In genomic region chr11:6443727-6444076, GRCm38 (mm10) we compare ENCODE assay signal across 8 mouse cellular contexts. TPM values are rescaled to one million over a fixed set of nuclear protein-coding genes. Genes with fewer than 3 reads are reported as not detected.
DNase-seq lines count a peak whose midpoint lies in the region; ATAC-seq and TF ChIP-seq lines count a peak whose summit lies in the region.

No protein-coding gene starts in this region.

- no peak for TF ChIP-seq CTCF in liver, postnatal 0 days (IDR thresholded peaks at IDR 0.05; ENCODE audit: low read depth)

- no peaks in the 10 kb centered on the region for H3K27me3 ChIP-seq in heart, embryonic 14.5 days (ENCODE audit: control insufficient read depth, insufficient read depth, low read length)
- no peaks in the 10 kb centered on the region for H3K27me3 ChIP-seq in forebrain, embryonic 15.5 days
- H3K27me3 ChIP-seq in liver, postnatal 0 days (ENCODE audit: insufficient read depth, low read length), result no peaks in the 10 kb centered on the region

- H3K4me3 ChIP-seq in heart, embryonic 14.5 days (ENCODE audit: control insufficient read depth in 1 of 2, insufficient read depth in 1 of 2, low read depth in 1 of 2, low read length in 2 of 2), result peak overlapping the region; percentile 75 to 92
- H3K4me3 ChIP-seq in ES-E14 (ENCODE audit: insufficient read depth in 1 of 2, low read depth in 1 of 2, low read length in 2 of 2, poor library complexity in 1 of 2, severe bottlenecking in 1 of 2), result peak overlapping the region; percentile 87 to 94
- H3K4me3 ChIP-seq in forebrain, embryonic 15.5 days, result peak overlapping the region; percentile 97
- peak overlapping the region; percentile 69 for H3K4me3 ChIP-seq in liver, postnatal 0 days (ENCODE audit: low read depth, low read length)

- H3K27ac ChIP-seq in heart, embryonic 14.5 days (replicated peaks in 1 of 2; ENCODE audit: control insufficient read depth in 1 of 2, insufficient read depth in 1 of 2, low read depth in 2 of 2, low read length in 2 of 2), result peak overlapping the region; percentile 86 to 89
- no peak overlapping the region for H3K27ac ChIP-seq in ES-E14 (ENCODE audit: insufficient read depth, low read depth, low read length, poor library complexity, severe bottlenecking)
- peak overlapping the region; percentile 96 for H3K27ac ChIP-seq in forebrain, embryonic 15.5 days (replicated peaks)
- H3K27ac ChIP-seq in liver, postnatal 0 days (ENCODE audit: low read depth), result peak overlapping the region; percentile 90

- no peak for TF ChIP-seq EP300 in liver, postnatal 0 days (IDR thresholded peaks at IDR 0.05; ENCODE audit: low read depth)

- no peak for DNase-seq in heart, postnatal 14 days
- DNase-seq in ES-E14 (ENCODE audit: low read depth, low spot score), result peak; percentile 16
- no peak for DNase-seq in liver, postnatal 0 days
- DNase-seq in adrenal gland, adult 2 months, result no peak
- DNase-seq in left cerebral cortex, adult 18-20 months (ENCODE audit: low spot score in 2 of 2), result no peak

- ATAC-seq in heart, embryonic 14.5 days (ENCODE audit: insufficient number of reproducible peaks, insufficient read depth, low FRiP score, low read depth), result no peak
- no peak for ATAC-seq in forebrain, embryonic 15.5 days (replicated peaks)
- no peak for ATAC-seq in liver, postnatal 0 days
- no peak for ATAC-seq in erythroid progenitor cell, adult 5-6 weeks (replicated peaks; ENCODE audit: low FRiP score, poor library complexity, severe bottlenecking)

- in situ Hi-C loops in ES-E14 (cut with MboI; ENCODE audit: low sequenced_read_pairs in 2 of 2, unreplicated experiment in 2 of 2), result no loop called here

- intact Hi-C loops in heart, postnatal 14 days (cut with DNase I), result no loop called here

- H3K4me1 ChIP-seq in heart, embryonic 14.5 days (ENCODE audit: control insufficient read depth in 2 of 2, insufficient read depth in 2 of 2, low read length in 2 of 2), result peaks cover 2 to 11% of the 10 kb centered on the region in 2 experiments; a peak in 2 of 4 replicates
- H3K4me1 ChIP-seq in ES-E14 (ENCODE audit: control insufficient read depth in 2 of 2, insufficient read depth in 2 of 2, low read length in 2 of 2, poor library complexity in 1 of 2), result peaks cover 0 to 6% of the 10 kb centered on the region in 2 experiments; a peak in 3 of 4 replicates
- peaks cover 17% of the 10 kb centered on the region for H3K4me1 ChIP-seq in forebrain, embryonic 15.5 days
- H3K4me1 ChIP-seq in liver, postnatal 0 days (ENCODE audit: insufficient read depth), result peaks cover 4% of the 10 kb centered on the region; the same call in 1 of the 2 replicates

- under 1% methylated on average over 10 of the region's 10 CpGs for WGBS in heart, embryonic 14.5 days
- whole genome bisulfite sequencing in forebrain, embryonic 15.5 days, result under 1% methylated on average over 10 of the region's 10 CpGs
- WGBS in liver, postnatal 0 days (ENCODE audit: insufficient replicate concordance), result under 1% methylated on average over 10 of the region's 10 CpGs

- H3K4me2 ChIP-seq in heart, embryonic 14.5 days (ENCODE audit: low read length), result peak overlapping the region; percentile 79
- H3K4me2 ChIP-seq in forebrain, embryonic 15.5 days (replicated peaks), result peak overlapping the region; percentile 62
- peak overlapping the region; percentile 82 for H3K4me2 ChIP-seq in liver, postnatal 0 days (ENCODE audit: low read depth, low read length)

- H3K36me3 ChIP-seq in heart, embryonic 14.5 days (ENCODE audit: control insufficient read depth, insufficient read depth, low read length), result peaks cover 9% of the 10 kb centered on the region
- H3K36me3 ChIP-seq in ES-E14 (ENCODE audit: control insufficient read depth, insufficient read depth, low read length, poor library complexity, severe bottlenecking), result 0 out of 2 replicates have a peak, but pooled peaks cover 2% of the 10 kb centered on the region
- H3K36me3 ChIP-seq in forebrain, embryonic 15.5 days, result peaks cover 4% of the 10 kb centered on the region; the same call in 1 of the 2 replicates
- peaks cover 15% of the 10 kb centered on the region for H3K36me3 ChIP-seq in liver, postnatal 0 days (replicated peaks; ENCODE audit: insufficient read depth, low read length)

- H3K9me3 ChIP-seq in heart, embryonic 14.5 days (ENCODE audit: control insufficient read depth, low read length), result no peaks in the 10 kb centered on the region
- no peaks in the 10 kb centered on the region for H3K9me3 ChIP-seq in ES-E14 (ENCODE audit: control insufficient read depth, insufficient read depth, low read depth, low read length)
- no peaks in the 10 kb centered on the region for H3K9me3 ChIP-seq in forebrain, embryonic 15.5 days
- no peaks in the 10 kb centered on the region for H3K9me3 ChIP-seq in liver, postnatal 0 days (ENCODE audit: low read length)

- H3K9ac ChIP-seq in heart, embryonic 14.5 days (ENCODE audit: low read length), result peak overlapping the region; percentile 86
- H3K9ac ChIP-seq in ES-E14 (ENCODE audit: insufficient read depth, low read depth, low read length, poor library complexity, severe bottlenecking), result peak overlapping the region; percentile 92
- peak overlapping the region; percentile 93 for H3K9ac ChIP-seq in forebrain, embryonic 15.5 days (replicated peaks)
- peak overlapping the region; percentile 87 for H3K9ac ChIP-seq in liver, postnatal 0 days (replicated peaks)

TF ChIP-seq in ES-E14, 5 proteins besides CTCF, POLR2A, EP300 and RAD21:
- TF ChIP-seq HCFC1 (IDR thresholded peaks at IDR 0.05; ENCODE audit: borderline replicate concordance, insufficient read depth, low read length) (no peak), CHD2 (IDR thresholded peaks at IDR 0.05; ENCODE audit: low read depth, low read length) (no peak), MAFK (IDR thresholded peaks at IDR 0.05; ENCODE audit: insufficient read depth, low read depth, low read length) (no peak), ZC3H11A (IDR thresholded peaks at IDR 0.05; ENCODE audit: borderline replicate concordance, low read depth, low read length) (no peak), ZNF384 (IDR thresholded peaks at IDR 0.05; ENCODE audit: low read depth, low read length) (no peak)
TF ChIP-seq in ES-E14: peak in this region for 0.

RNA-seq across cellular contexts. Expression of gene H2afv, which starts 0.5 kb away (rescaled TPM):
- polyA plus RNA-seq in heart, embryonic 14.5 days (2014; fragmentation: Nextera tagmentation; extraction: Ambion mirVana), result 377 and 424 TPM in 2 replicates
- 10 to 100 TPM; 57.1 to 59.4 TPM for total RNA-seq in heart, postnatal 14 days (2021)
- total RNA-seq in ES-E14 (2012; rRNA removed), result 192 and 294 TPM in 2 replicates
- 576 and 626 TPM in 2 replicates for polyA plus RNA-seq in forebrain, embryonic 15.5 days (2015; fragmentation: Nextera tagmentation; extraction: Ambion mirVana)
- 135 and 137 TPM in 2 replicates for polyA plus RNA-seq in liver, postnatal 0 days (2015; fragmentation: Nextera tagmentation; extraction: Ambion mirVana)
- total RNA-seq in adrenal gland, adult 2 months (2021), result 10 to 100 TPM; 39.2 to 86.1 TPM
- polyA plus RNA-seq in adrenal gland, adult 2 months (2012; rRNA removed), result 15.0 and 17.4 TPM in 2 replicates
- total RNA-seq in left cerebral cortex, adult 18-20 months (2021), result 10 to 100 TPM; 41.4 to 42.5 TPM
- total RNA-seq in erythroid progenitor cell, adult 5-6 weeks (2015; ENCODE audit: low replicate concordance), result 180 and 209 TPM in 2 replicates
- total RNA-seq in erythroid progenitor cell, adult 5-6 weeks (2017; ENCODE audit: low replicate concordance), result 100 and 160 TPM in 2 replicates

RNA-seq across cellular contexts. Expression of gene Ppia, which starts 28.5 kb away (rescaled TPM):
- 4,253 and 4,441 TPM in 2 replicates for polyA plus RNA-seq in heart, embryonic 14.5 days (2014; fragmentation: Nextera tagmentation; extraction: Ambion mirVana)
- 100 to 1,000 TPM; 500 to 603 TPM for total RNA-seq in heart, postnatal 14 days (2021)
- total RNA-seq in ES-E14 (2012; rRNA removed), result 4,715 and 6,168 TPM in 2 replicates
- polyA plus RNA-seq in forebrain, embryonic 15.5 days (2015; fragmentation: Nextera tagmentation; extraction: Ambion mirVana), result 3,682 and 3,685 TPM in 2 replicates
- 2,313 and 2,332 TPM in 2 replicates for polyA plus RNA-seq in liver, postnatal 0 days (2015; fragmentation: Nextera tagmentation; extraction: Ambion mirVana)
- 1,000 to 10,000 TPM; 1,264 to 1,797 TPM for total RNA-seq in adrenal gland, adult 2 months (2021)
- 237 and 265 TPM in 2 replicates for polyA plus RNA-seq in adrenal gland, adult 2 months (2012; rRNA removed)
- total RNA-seq in left cerebral cortex, adult 18-20 months (2021), result 1,000 to 10,000 TPM; 1,850 TPM
- 1,149 and 1,152 TPM in 2 replicates for total RNA-seq in erythroid progenitor cell, adult 5-6 weeks (2015; ENCODE audit: low replicate concordance)
- 288 and 328 TPM in 2 replicates for total RNA-seq in erythroid progenitor cell, adult 5-6 weeks (2017; ENCODE audit: low replicate concordance)

RNA-seq across cellular contexts. Expression of gene Purb, which starts 32.0 kb away (rescaled TPM):
- polyA plus RNA-seq in heart, embryonic 14.5 days (2014; fragmentation: Nextera tagmentation; extraction: Ambion mirVana), result 21.8 and 24.3 TPM in 2 replicates
- total RNA-seq in heart, postnatal 14 days (2021), result 10 to 100 TPM; 49.6 to 53.0 TPM
- total RNA-seq in ES-E14 (2012; rRNA removed), result 39.7 and 49.8 TPM in 2 replicates
- polyA plus RNA-seq in forebrain, embryonic 15.5 days (2015; fragmentation: Nextera tagmentation; extraction: Ambion mirVana), result 13.5 and 14.8 TPM in 2 replicates
- polyA plus RNA-seq in liver, postnatal 0 days (2015; fragmentation: Nextera tagmentation; extraction: Ambion mirVana), result 5.6 and 6.1 TPM in 2 replicates
- total RNA-seq in adrenal gland, adult 2 months (2021), result 10 to 100 TPM; 48.9 to 58.7 TPM
- 10.1 and 11.0 TPM in 2 replicates for polyA plus RNA-seq in adrenal gland, adult 2 months (2012; rRNA removed)
- total RNA-seq in left cerebral cortex, adult 18-20 months (2021), result 100 to 1,000 TPM; 248 to 265 TPM
- total RNA-seq in erythroid progenitor cell, adult 5-6 weeks (2015; ENCODE audit: low replicate concordance), result 40.7 and 50.7 TPM in 2 replicates
- total RNA-seq in erythroid progenitor cell, adult 5-6 weeks (2017; ENCODE audit: low replicate concordance), result 41.3 and 43.5 TPM in 2 replicates

RNA-seq across cellular contexts. Expression of gene Zmiz2, which starts 54.8 kb away (rescaled TPM):
- 8.2 and 9.1 TPM in 2 replicates for polyA plus RNA-seq in heart, embryonic 14.5 days (2014; fragmentation: Nextera tagmentation; extraction: Ambion mirVana)
- 10 to 100 TPM; 41.1 to 42.5 TPM for total RNA-seq in heart, postnatal 14 days (2021)
- 19.6 and 22.6 TPM in 2 replicates for total RNA-seq in ES-E14 (2012; rRNA removed)
- 38.7 and 38.8 TPM in 2 replicates for polyA plus RNA-seq in forebrain, embryonic 15.5 days (2015; fragmentation: Nextera tagmentation; extraction: Ambion mirVana)
- polyA plus RNA-seq in liver, postnatal 0 days (2015; fragmentation: Nextera tagmentation; extraction: Ambion mirVana), result 3.4 and 3.7 TPM in 2 replicates
- total RNA-seq in adrenal gland, adult 2 months (2021), result 10 to 100 TPM; 50.5 to 52.8 TPM
- polyA plus RNA-seq in adrenal gland, adult 2 months (2012; rRNA removed), result 71.1 and 85.0 TPM in 2 replicates
- total RNA-seq in left cerebral cortex, adult 18-20 months (2021), result 100 to 1,000 TPM; 217 to 224 TPM
- 16.6 and 17.6 TPM in 2 replicates for total RNA-seq in erythroid progenitor cell, adult 5-6 weeks (2015; ENCODE audit: low replicate concordance)
- total RNA-seq in erythroid progenitor cell, adult 5-6 weeks (2017; ENCODE audit: low replicate concordance), result 5.1 and 7.8 TPM in 2 replicates
